Mouse (Mus musculus): ENCODE data around the gene Acss1.

GRCm38 (mm10) chr2:150648300-150648895, 19.9 kb downstream of the Acss1 start:
- TF ChIP-seq GATA1 (IDR thresholded peaks at IDR 0.05; ENCODE audit: borderline replicate concordance, low read length) (no peak), FLI1 (IDR thresholded peaks at IDR 0.05; ENCODE audit: low read length) (no peak)

Measured in megakaryocyte, embryonic 14.5 days (primary cell).